Mouse (Mus musculus): ENCODE results near the gene Tecpr2.

GRCm38 (mm10) chr12:110967146-110967545 is 78.1 kb downstream of the Tecpr2 start:
- TF ChIP-seq TBP (conservative IDR thresholded peaks at IDR 0.05; ENCODE audit: low read depth, low read length) (no peak), SIN3A (IDR thresholded peaks at IDR 0.05; ENCODE audit: low read length) (no peak), CTCF (conservative IDR thresholded peaks at IDR 0.05 in 1 of 2, IDR thresholded peaks at IDR 0.05 in 1 of 2; ENCODE audit: low read depth in 2 of 2, low read length in 2 of 2) (no peak), MAFK (IDR thresholded peaks at IDR 0.05; ENCODE audit: insufficient replicate concordance, low read length) (no peak), POLR2A (IDR thresholded peaks at IDR 0.05; ENCODE audit: low read depth, low read length) (no peak), ELF1 (IDR thresholded peaks at IDR 0.05; ENCODE audit: low read depth, low read length) (no peak), CHD2 (IDR thresholded peaks at IDR 0.05; ENCODE audit: low read length) (no peak), ETS1 (conservative IDR thresholded peaks at IDR 0.05; ENCODE audit: low read depth, low read length) (no peak), MEF2A (IDR thresholded peaks at IDR 0.05; ENCODE audit: borderline replicate concordance, low read depth, low read length) (no peak), ZKSCAN1 (IDR thresholded peaks at IDR 0.05; ENCODE audit: borderline replicate concordance, low read depth, low read length) (no peak)

Data from CH12.LX (cell line).